Mouse (Mus musculus) layer of hippocampus, postnatal 36 days (tissue): ENCODE results near the gene Ctcfl. TPM values are rescaled to one million over a fixed set of nuclear protein-coding genes. Genes with fewer than 3 reads are reported as not detected.

Experiments used
- DNase-seq, 2 experiments: peaks; one replicate each; pipeline ENCODE4 v3.0.0; 2022
- total RNA-seq, 2 experiments: library from RNA; stranded (reverse); gene quantifications; 2 replicates each; pipeline ENCODE4 v1.2.3; 2021

Gene Ctcfl
- total RNA-seq, 2 experiments from 2014 or later = not detected

DNA sequence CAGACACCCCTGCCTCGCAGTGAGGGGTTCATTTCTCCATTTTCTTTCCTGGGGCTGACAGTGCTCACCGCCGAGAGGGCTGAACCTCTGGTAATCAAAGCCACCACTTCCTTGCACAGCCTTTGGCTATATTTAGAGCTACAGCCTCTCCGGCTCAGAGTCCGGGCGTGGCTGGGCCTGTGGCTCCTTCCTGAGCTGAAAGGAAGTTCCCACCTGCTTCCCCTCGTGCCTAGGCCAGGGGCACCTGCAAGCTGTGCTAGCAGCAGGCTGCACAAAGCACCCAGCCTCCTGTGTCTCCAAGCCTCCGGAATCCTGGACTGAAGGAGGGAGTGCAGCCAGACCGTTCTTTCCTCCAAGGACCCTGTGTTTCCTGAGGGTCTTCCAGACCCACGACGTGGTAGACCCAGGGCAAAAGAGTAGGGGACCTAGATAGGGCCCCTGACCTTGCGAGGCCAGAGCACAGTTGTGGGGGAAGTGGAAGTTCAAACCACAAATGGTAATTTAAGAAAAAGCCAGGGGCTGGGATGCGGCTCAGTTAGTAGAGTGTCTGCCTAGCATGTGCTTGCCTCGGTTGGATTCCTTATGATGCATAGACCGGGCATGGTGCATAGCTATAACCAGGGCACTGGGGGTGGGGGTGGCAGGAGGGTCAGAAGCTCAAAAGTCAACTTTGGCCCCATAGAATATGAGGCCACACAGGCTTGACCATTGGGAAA, 72.6 kb downstream of the Ctcfl start:
- no peak for DNase-seq

DNA sequence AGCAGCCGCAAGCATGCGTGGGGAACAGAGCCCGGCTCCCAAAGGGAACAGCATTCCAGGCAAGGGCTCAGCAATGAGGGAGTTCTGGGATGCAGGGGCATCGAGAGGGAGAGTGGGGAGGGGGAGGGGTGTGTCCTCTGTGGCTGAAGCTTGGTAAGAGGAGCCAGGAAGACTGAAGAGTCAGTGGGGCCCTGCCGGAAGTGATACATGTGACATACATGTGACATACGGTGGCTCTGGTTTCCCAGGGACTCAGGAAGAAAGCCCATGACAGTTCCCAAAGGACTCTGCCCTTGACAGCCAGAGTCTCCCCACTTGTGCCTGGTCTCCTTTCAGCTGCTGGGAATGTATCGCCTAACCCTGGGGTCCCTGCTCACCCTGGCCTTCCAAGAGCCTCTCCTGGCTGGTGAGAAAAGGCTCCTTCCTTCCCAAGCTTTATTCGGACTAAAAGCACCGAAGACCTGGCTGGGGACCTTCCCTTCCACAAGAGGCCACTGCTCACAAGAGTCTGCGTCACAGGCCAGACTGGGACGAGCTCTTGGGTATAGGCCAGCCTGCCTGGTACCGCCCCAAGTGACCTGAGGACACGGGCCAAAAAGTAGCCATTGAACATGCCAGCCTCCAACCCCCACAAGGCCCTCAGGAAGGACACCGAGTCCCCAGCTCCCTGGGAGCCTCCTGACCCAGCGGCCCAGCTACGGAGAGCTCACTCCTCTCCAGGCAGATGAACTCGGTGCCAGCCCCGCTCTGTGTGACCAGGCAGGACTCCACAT, 74.9 kb downstream of the Ctcfl start:
- DNase-seq = no peak

Other genes starting within 250 kb of the Ctcfl start
- gene Bmp7, start 179.2 kb downstream of the Ctcfl start, total RNA-seq = 1 to 10 TPM; 3.6 to 6.2 TPM
- not detected for gene Spo11, start 141.8 kb downstream of the Ctcfl start, total RNA-seq
- 10 to 100 TPM; 72.9 to 77.0 TPM for gene Rae1, start 119.4 kb downstream of the Ctcfl start, total RNA-seq
- 1 to 10 TPM; 3.8 to 4.6 TPM for gene Rbm38, start 99.0 kb downstream of the Ctcfl start, total RNA-seq
- gene Pck1, start 33.5 kb upstream of the Ctcfl start, total RNA-seq = not detected
- under 1 TPM in 1 of 2 experiments, not detected in 1; 0.35 TPM for gene Zbp1, start 99.4 kb upstream of the Ctcfl start, total RNA-seq
- gene Pmepa1, start 157.0 kb upstream of the Ctcfl start, total RNA-seq = 10 to 100 TPM; 20.3 to 23.2 TPM